Mouse (Mus musculus) forebrain, postnatal 0 days (tissue): ENCODE measurements around the gene Samd10. TPM values are rescaled to one million over a fixed set of nuclear protein-coding genes. Genes with fewer than 3 reads are reported as not detected.

Source experiments
- ATAC-seq: fragments of 200-750 bp; cut with Nextera tagmentation; 2 replicates; pipeline ENCODE4 v1.8.0; 2017; ENCODE audit warnings: mild to moderate bottlenecking, moderate library complexity
- DNase-seq: peaks from one replicate; pipeline ENCODE4 v3.0.0-alpha.2; 2015
- H3K27ac ChIP-seq: fragments of 300-500 bp; sonication (generic); 2 replicates; pipeline ENCODE4 v1.5.1; 2014; ENCODE audit warnings: low read depth, mild to moderate bottlenecking, antibody characterized with exemption, low read length, moderate library complexity, mixed read lengths
- H3K27me3 ChIP-seq: fragments of 300-500 bp; sonication (generic); 2 replicates; pipeline ENCODE4 v1.6.1; 2014; ENCODE audit warnings: mild to moderate bottlenecking, low read length, mixed read lengths; ENCODE audit not compliant: insufficient read depth
- H3K36me3 ChIP-seq: fragments of 300-500 bp; sonication (generic); 2 replicates; pipeline ENCODE4 v1.6.1; 2014; ENCODE audit warnings: mild to moderate bottlenecking, moderate library complexity; ENCODE audit not compliant: insufficient read depth
- H3K4me1 ChIP-seq: fragments of 300-500 bp; sonication (generic); 2 replicates; pipeline ENCODE4 v1.6.1; 2014; ENCODE audit warnings: antibody characterized with exemption; ENCODE audit not compliant: insufficient read depth
- H3K4me2 ChIP-seq: fragments of 300-500 bp; sonication (generic); 2 replicates; pipeline ENCODE4 v1.6.1; 2014; ENCODE audit warnings: low read depth, mild to moderate bottlenecking, moderate library complexity
- H3K4me3 ChIP-seq: fragments of 300-500 bp; sonication (generic); 2 replicates; pipeline ENCODE4 v1.5.1; 2014; ENCODE audit warnings: low read depth, low read length, mixed read lengths
- H3K9ac ChIP-seq: fragments of 300-500 bp; sonication (generic); 2 replicates; pipeline ENCODE4 v1.6.1; 2014; ENCODE audit warnings: mild to moderate bottlenecking
- H3K9me3 ChIP-seq: fragments of 300-500 bp; sonication (generic); 2 replicates; pipeline ENCODE4 v1.6.1; 2016; ENCODE audit warnings: low read length
- CTCF ChIP-seq: sonication (generic); IDR thresholded peaks from 2 replicates; pipeline ENCODE4 v1.5.1; 2016; ENCODE audit warnings: antibody characterized with exemption, control low read depth, low read depth
- WGBS: fragments of 180-500 bp; shearing (Covaris S2); extraction: QIAGEN DNeasy Blood & Tissue Kit; methylation state at CpG from one replicate; pipeline ENCODE4 v1.1.7; 2014; 5-methylcytosine and 5-hydroxymethylcytosine counted together
- polyA plus RNA-seq: library from polyadenylated mRNA; unstranded; fragments of >200 nt; fragmentation: Nextera tagmentation; extraction: Ambion mirVana; gene quantifications from 2 replicates; pipeline ENCODE4 v1.2.1, GENCODE M21; 2015
- total RNA-seq: library from RNA; depleted of rRNA; stranded (reverse); fragments of >200 nt; gene quantifications from 2 replicates; pipeline ENCODE4 v1.2.3, GENCODE M21; 2014

Samd10 gene
- total and polyA plus RNA-seq, 2 experiments from 2014 or later, result 85.6 to 108 TPM

DNA sequence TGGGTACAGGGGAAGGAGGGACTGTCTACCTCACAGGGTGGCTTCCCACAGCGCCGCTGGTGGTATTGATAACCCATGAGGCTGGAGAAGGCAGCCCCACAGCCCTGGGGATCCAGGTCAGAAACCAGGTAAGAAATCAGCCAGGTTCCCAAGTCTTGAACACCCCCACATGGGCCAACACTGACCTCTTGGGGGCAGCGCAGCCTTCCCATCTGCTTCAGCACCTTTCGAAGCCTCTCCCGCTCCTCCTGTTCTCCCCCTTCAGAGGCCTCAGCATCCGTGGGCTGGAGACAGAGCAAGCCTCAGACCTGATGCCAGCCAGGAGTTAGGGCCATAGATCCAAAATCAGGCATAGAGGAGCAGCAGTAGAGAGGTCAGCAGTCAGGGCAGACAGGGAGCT lies 11.2 kb downstream of the Samd10 start:
- Histone ChIP-seq H3K27me3 (no peaks in the 10 kb centered on the region), H3K4me2 (no peak overlapping the region), H3K36me3 (peaks cover 79% of the 10 kb centered on the region), H3K9ac (no peak overlapping the region), H3K27ac (no peak overlapping the region), H3K9me3 (no peaks in the 10 kb centered on the region), H3K4me1 (peaks cover 12% of the 10 kb centered on the region), H3K4me3 (no peak overlapping the region)
- WGBS, result 80% methylated on average over 6 of the region's 6 CpGs
- no peak for DNase-seq
- ATAC-seq, result no peak
- TF ChIP-seq CTCF, result peak; percentile 2; the same call in 1 of the 2 replicates

DNA sequence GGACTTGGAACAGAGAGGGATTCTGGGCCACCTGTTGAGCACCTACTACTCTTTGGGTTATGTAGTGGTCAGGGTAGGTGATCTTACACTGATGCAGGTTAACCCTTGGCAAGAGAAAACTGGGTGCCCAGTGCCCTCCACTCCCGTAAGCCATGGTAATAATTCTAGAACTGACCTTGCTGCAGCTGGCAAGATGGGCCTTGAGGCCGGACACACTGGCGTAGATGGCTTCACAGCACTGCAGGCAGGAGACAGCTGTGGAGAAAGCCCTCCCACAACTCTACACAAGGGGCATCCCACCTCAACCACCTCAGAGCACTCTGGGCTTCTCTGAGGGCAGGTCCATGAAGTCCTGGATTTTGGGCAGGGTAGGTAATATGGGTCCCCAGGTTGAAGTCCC lies 12.9 kb downstream of the Samd10 start:
- WGBS, result 92% methylated on average over 3 of the region's 3 CpGs
- no peaks in the 10 kb centered on the region for H3K9me3 ChIP-seq
- H3K4me3 ChIP-seq, result no peak overlapping the region
- H3K27ac ChIP-seq, result no peak overlapping the region
- TF ChIP-seq CTCF, result no peak
- H3K4me2 ChIP-seq, result no peak overlapping the region
- no peak overlapping the region for H3K9ac ChIP-seq
- no peaks in the 10 kb centered on the region for H3K27me3 ChIP-seq
- DNase-seq, result no peak
- H3K4me1 ChIP-seq, result peaks cover 6% of the 10 kb centered on the region
- ATAC-seq, result no peak
- peaks cover 79% of the 10 kb centered on the region for H3K36me3 ChIP-seq

DNA sequence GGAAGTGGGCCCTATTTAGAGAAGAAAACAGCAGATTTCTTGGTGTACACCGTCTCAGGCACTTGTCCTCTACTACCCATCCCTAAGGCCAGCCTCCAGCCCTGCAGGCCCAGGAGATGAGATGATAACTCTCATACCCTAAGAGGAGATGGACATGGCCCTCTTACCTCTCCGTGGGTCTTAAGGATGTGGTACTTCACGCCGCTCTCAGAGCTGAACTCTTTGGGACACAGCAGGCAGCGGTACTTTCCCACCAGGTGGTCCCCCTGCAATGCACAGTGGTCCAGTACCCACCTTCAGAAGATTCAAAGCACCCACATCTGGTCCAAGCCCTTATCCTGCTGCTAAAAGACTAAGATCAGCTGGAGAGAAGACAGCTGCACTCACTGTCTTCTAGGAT lies 13.5 kb downstream of the Samd10 start:
- no peak overlapping the region for H3K4me3 ChIP-seq
- ATAC-seq, result no peak
- no peak overlapping the region for H3K27ac ChIP-seq
- no peaks in the 10 kb centered on the region for H3K9me3 ChIP-seq
- 95% methylated on average over 5 of the region's 5 CpGs for WGBS
- no peaks in the 10 kb centered on the region for H3K27me3 ChIP-seq
- peaks cover 3% of the 10 kb centered on the region for H3K4me1 ChIP-seq
- peaks cover 77% of the 10 kb centered on the region for H3K36me3 ChIP-seq
- DNase-seq, result no peak
- no peak for TF ChIP-seq CTCF
- no peak overlapping the region for H3K4me2 ChIP-seq
- no peak overlapping the region for H3K9ac ChIP-seq

DNA sequence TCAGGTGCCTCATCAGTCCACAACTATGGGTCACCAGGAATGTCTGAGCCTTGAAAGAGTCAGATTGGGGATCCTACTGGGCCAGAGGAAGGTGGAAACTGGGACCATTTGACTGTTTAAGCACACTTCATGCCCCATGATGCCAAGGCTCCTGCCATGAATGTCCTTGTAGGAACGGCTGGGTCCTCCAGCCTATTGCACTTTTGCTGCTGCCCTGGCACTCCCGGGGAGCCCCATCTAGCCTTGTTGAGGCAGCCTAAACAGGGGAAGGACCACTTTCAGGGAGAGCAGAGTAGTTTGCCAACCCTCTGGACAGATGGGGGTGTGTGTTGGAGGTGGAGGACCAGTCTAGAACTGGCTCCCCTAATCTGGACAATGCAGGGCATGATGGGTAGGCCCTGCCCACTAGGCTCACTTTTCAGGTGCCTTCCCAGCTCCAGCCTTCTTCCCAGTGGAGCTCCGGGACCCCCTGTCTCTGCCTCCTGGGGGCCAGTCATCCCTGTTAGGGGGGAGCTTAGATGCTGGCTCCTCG lies 14.5 kb downstream of the Samd10 start, which contains the start of gene Uckl1:
Gene Uckl1 (minus strand): TSS at position 482 of the 532 bp plus-strand sequence.
- no peak within 1 kb of the TSS for H3K27ac ChIP-seq
- ATAC-seq, result no peak
- no peaks in the 10 kb centered on the region for H3K9me3 ChIP-seq
- H3K36me3 ChIP-seq, result peaks cover 67% of the 10 kb centered on the region
- no peak within 1 kb of the TSS for H3K9ac ChIP-seq
- H3K4me1 ChIP-seq, result peaks cover 9% of the 10 kb centered on the region; the same call in 1 of the 2 replicates
- H3K4me3 ChIP-seq, result no peak within 1 kb of the TSS
- H3K4me2 ChIP-seq, result no peak within 1 kb of the TSS
- 95% methylated on average over 4 of the region's 4 CpGs for WGBS
- no peak for DNase-seq
- no peak for TF ChIP-seq CTCF
- H3K27me3 ChIP-seq, result no peaks in the 10 kb centered on the region

DNA sequence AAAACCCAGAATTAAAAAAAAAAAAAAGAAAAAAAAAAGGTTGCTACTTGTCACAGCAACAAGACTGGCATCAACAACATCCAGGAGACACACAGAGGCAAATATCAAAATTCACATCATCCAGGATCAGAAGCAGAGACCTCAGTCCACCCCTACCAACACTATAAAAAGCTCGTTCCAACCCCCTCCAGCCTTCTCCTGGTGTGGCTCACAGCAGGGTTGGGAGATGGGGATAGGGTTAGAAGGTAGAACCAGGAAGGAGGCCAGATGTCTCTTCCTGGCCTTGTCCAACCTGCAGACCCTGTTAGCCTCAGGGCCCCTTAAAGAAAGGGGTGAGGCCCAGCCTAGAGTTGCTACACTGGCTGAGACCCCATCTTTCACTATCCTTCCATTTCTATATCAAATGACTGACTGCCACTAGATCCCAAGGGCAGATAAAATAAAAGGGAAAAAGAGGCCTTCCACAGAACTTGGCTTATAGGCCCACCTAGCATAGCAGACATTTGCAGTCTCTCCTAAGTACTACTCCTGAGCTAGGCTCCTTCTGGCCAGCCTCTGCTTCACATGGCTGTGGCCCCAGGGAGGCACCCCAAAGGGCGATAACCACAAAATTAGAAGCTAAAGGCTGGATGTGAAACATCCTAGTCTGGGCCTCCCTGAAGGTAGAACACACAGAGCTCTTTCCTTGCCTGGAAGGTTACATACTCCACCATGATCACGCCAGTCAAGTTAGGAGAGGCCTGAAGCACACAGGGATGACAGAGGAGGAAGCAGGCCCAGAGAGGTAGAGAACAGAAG lies 15.4 kb downstream of the Samd10 start:
- WGBS, result 88% methylated on average over 3 of the region's 3 CpGs
- no peak overlapping the region for H3K4me2 ChIP-seq
- H3K27me3 ChIP-seq, result no peaks in the 10 kb centered on the region
- H3K9me3 ChIP-seq, result no peaks in the 10 kb centered on the region
- TF ChIP-seq CTCF, result no peak
- no peak for ATAC-seq
- peaks cover 59% of the 10 kb centered on the region for H3K36me3 ChIP-seq
- H3K4me3 ChIP-seq, result no peak overlapping the region
- no peak overlapping the region for H3K27ac ChIP-seq
- H3K4me1 ChIP-seq, result peaks cover 9% of the 10 kb centered on the region; the same call in 1 of the 2 replicates
- H3K9ac ChIP-seq, result no peak overlapping the region
- DNase-seq, result no peak

DNA sequence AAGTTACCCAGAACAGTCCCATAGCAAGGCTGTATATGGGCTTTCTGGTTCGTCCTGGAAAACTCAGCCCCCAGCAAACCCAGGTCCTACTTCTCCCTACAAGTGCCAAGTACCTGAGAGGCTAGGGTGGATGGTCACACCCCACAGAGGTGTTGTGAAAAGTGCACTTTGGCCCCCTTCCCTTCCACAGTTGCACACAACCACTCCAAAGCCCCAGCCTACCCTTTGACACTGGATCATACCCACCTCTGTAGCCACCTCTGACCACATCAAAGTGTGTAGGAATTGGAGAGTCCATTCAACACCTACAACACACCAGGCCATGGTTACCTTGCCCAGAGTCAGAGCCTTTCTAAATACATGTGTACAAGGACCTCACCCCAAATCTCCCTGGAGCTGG lies 16.1 kb downstream of the Samd10 start:
- H3K9ac ChIP-seq, result no peak overlapping the region
- H3K9me3 ChIP-seq, result no peaks in the 10 kb centered on the region
- DNase-seq (no peak), ATAC-seq (no peak)
- no peak overlapping the region for H3K4me2 ChIP-seq
- no peak for TF ChIP-seq CTCF
- H3K4me3 ChIP-seq, result no peak overlapping the region
- peaks cover 52% of the 10 kb centered on the region for H3K36me3 ChIP-seq
- H3K27me3 ChIP-seq, result no peaks in the 10 kb centered on the region
- WGBS, result 74% methylated on average over 1 of the region's 1 CpGs
- H3K4me1 ChIP-seq, result peaks cover 9% of the 10 kb centered on the region; the same call in 1 of the 2 replicates
- no peak overlapping the region for H3K27ac ChIP-seq

DNA sequence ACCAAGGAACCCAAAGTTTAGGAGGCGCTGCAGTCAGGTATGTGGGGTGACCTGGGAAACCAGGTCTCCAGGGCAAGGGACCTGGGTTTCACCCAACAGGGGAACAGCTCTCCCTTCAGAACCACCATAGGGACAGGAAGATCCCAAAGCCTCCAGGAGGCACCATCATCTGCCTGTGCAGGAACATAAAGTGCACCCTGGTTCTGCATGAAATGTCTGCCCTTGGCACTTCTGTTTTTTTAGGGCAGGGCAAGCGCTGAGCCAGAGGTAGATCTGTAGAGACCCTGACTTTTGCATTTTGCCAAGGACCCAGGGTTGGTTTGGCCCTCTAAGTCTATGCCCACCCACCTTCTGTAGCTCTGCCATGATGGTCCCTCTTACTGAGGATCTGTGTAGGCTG lies 16.7 kb downstream of the Samd10 start:
- no peak for ATAC-seq
- WGBS, result 91% methylated on average over 2 of the region's 2 CpGs
- H3K36me3 ChIP-seq, result peaks cover 46% of the 10 kb centered on the region
- no peaks in the 10 kb centered on the region for H3K9me3 ChIP-seq
- H3K4me2 ChIP-seq, result peak overlapping the region; percentile 85; the same call in 1 of the 2 replicates
- peak overlapping the region; percentile 92; the same call in 1 of the 2 replicates for H3K27ac ChIP-seq
- no peak for TF ChIP-seq CTCF
- no peak overlapping the region for H3K9ac ChIP-seq
- no peak for DNase-seq
- peaks cover 9% of the 10 kb centered on the region; the same call in 1 of the 2 replicates for H3K4me1 ChIP-seq
- H3K27me3 ChIP-seq, result no peaks in the 10 kb centered on the region
- H3K4me3 ChIP-seq, result no peak overlapping the region
